Mouse (Mus musculus): ENCODE measurements around the gene Setd3. TPM values are rescaled to one million over a fixed set of nuclear protein-coding genes. Genes with fewer than 3 reads are reported as not detected.

Gene Setd3
- total RNA-seq (2018; cell fraction: chromatin; rRNA removed), result 100 to 1,000 TPM in 18 of 26 experiments, 10 to 100 TPM in 8; 43.2 to 154 (median 112) TPM
- 100 to 1,000 TPM in 2 of 26 experiments, 10 to 100 TPM in 24; 76.2 to 107 (median 87.0) TPM for total RNA-seq (2018; cell fraction: cytosol; rRNA removed)
- 100 to 1,000 TPM in 13 of 26 experiments, 10 to 100 TPM in 13; 52.0 to 164 (median 98.2) TPM for total RNA-seq (2018; cell fraction: nucleus; rRNA removed)
- 75.0 to 121 TPM (median 84.4 TPM) in 3 replicates for polyA plus RNA-seq (2018)

GRCm38 (mm10) chr12:108179246-108179320 lies at the start of gene Setd3:
Setd3 (minus strand) TSS chr12:108179314.
- H3K36me3 ChIP-seq (ENCODE audit: inconsistent target), result 0 out of 2 replicates have a peak, but pooled peaks cover 6% of the 10 kb centered on the region
- H3K79me2 ChIP-seq (ENCODE audit: inconsistent target), result peaks cover 89% of the 10 kb centered on the region
- H3K27ac ChIP-seq, result peak within 1 kb of the TSS; percentile 71
- peak within 1 kb of the TSS; percentile 100 for H3K4me3 ChIP-seq (ENCODE audit: inconsistent target)
- WGBS (ENCODE audit: missing documents), result 0% methylated on average over 4 of the region's 9 CpGs

- no peaks in the 10 kb centered on the region for H3K36me3 ChIP-seq (ENCODE audit: inconsistent target)
- H3K27ac ChIP-seq, result no peak overlapping the region
- no peak overlapping the region for H3K4me3 ChIP-seq (ENCODE audit: inconsistent target)
- no peaks in the 10 kb centered on the region for H3K79me2 ChIP-seq (ENCODE audit: inconsistent target)
- WGBS (ENCODE audit: missing documents), result 87% methylated on average over 16 of the region's 16 CpGs
Measured at GRCm38 (mm10) chr12:108227527-108227926, 48.4 kb upstream of the Setd3 start.

GRCm38 (mm10) chr12:108226941-108227340 lies 47.8 kb upstream of the Setd3 start:
- Histone ChIP-seq H3K4me3 (ENCODE audit: inconsistent target) (no peak overlapping the region), H3K27ac (no peak overlapping the region), H3K79me2 (ENCODE audit: inconsistent target) (no peaks in the 10 kb centered on the region), H3K36me3 (ENCODE audit: inconsistent target) (no peaks in the 10 kb centered on the region)
- 85% methylated on average over 12 of the region's 12 CpGs for WGBS (ENCODE audit: missing documents)

- WGBS (ENCODE audit: missing documents), result 96% methylated on average over 13 of the region's 13 CpGs
Measured at GRCm38 (mm10) chr12:108226216-108226615, 47.1 kb upstream of the Setd3 start.

DNA sequence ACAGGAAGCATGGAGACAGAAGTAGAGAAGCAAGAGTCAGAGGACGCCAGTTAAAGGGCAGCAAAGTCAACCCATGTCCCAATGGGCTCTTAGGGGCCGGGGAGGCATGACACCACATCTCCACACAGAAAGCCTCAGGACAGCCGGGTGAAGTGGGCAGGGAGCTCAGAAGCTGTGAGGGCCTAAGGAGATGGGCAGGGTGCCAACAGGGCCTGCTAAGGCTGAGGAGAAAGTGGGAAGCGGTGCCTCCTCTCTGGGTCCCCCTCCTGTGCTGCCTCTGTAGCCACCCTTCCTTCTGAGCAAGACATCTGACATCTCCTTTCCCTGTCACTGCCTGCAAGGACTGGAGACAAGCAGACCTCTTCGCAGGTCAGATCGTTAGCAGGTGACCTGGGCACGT lies 46.7 kb upstream of the Setd3 start:
- no peaks in the 10 kb centered on the region for H3K79me2 ChIP-seq (ENCODE audit: inconsistent target)
- no peaks in the 10 kb centered on the region for H3K36me3 ChIP-seq (ENCODE audit: inconsistent target)
- WGBS (ENCODE audit: missing documents), result 71% methylated on average over 7 of the region's 7 CpGs
- H3K27ac ChIP-seq, result no peak overlapping the region
- H3K4me3 ChIP-seq (ENCODE audit: inconsistent target), result no peak overlapping the region

More at GRCm38 (mm10) chr12:108226216-108226615, 47.1 kb upstream of the Setd3 start:
- Histone ChIP-seq H3K79me2 (ENCODE audit: inconsistent target) (no peaks in the 10 kb centered on the region), H3K27ac (no peak overlapping the region), H3K36me3 (ENCODE audit: inconsistent target) (no peaks in the 10 kb centered on the region), H3K4me3 (ENCODE audit: inconsistent target) (no peak overlapping the region)

DNA sequence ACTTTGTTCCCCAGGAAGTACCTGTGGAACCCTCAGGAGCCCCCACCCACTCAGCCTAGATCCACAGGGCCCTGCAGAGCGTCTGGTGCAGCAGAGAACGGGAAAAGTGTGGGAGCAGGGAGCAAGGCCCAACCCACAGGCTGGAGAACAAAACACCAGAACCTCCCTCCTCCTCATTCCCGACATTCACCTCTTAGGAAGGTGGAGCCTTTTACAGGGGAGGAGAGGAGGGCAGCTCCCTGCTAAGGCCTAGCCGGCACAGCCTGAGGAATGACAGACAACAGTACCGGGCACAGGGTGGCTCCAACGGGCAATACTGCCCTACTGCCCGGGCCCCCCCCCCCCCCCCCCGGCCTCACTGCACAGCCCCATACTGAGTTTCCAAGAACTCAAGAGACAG lies 44.2 kb upstream of the Setd3 start:
- 88% methylated on average over 7 of the region's 8 CpGs for WGBS (ENCODE audit: missing documents)
- Histone ChIP-seq H3K4me3 (ENCODE audit: inconsistent target) (no peak overlapping the region), H3K27ac (no peak overlapping the region), H3K79me2 (ENCODE audit: inconsistent target) (no peaks in the 10 kb centered on the region), H3K36me3 (ENCODE audit: inconsistent target) (no peaks in the 10 kb centered on the region)

DNA sequence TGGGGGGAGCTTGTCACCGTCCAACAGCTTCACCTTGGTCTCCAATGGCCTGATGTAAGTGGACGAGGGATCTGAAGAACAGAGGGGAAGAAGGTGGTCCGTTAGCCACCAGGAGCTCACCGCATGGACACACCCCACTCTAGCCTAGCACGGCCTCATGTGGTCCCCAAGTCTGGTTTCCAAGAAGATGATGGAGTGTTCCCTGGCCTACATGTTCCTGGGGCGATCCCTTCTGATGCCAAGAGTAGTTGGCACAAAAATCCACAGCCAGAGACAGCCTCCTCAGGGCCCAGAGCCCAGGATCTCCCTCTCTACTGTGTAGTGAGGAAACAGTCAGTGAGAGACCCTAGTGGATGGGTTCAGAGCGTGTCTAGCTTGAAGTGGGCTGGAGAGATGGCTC lies 42.6 kb upstream of the Setd3 start:
- Histone ChIP-seq H3K79me2 (ENCODE audit: inconsistent target) (no peaks in the 10 kb centered on the region), H3K4me3 (ENCODE audit: inconsistent target) (no peak overlapping the region), H3K27ac (no peak overlapping the region), H3K36me3 (ENCODE audit: inconsistent target) (no peaks in the 10 kb centered on the region)
- 94% methylated on average over 7 of the region's 7 CpGs for WGBS (ENCODE audit: missing documents)

DNA sequence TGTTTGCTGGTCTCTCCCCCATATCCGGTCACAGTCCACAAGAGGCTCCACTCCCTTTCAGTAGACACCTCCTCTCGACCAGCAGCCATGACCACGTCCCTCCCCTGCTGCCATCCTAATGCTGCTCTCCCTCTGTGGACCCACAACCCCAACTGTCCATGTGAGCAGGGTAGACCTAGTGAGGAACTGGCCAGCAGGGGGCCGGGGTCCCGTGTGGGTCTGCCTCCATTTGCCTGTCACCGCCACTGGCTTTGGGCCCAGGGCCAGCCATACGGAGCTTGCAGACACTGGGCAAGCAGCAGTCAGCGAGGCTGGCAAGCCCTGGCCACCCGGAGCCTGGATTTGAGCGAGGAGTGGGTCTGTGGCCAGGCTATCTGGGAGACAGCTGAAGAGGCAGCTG lies 42.1 kb upstream of the Setd3 start:
- WGBS (ENCODE audit: missing documents), result 68% methylated on average over 10 of the region's 10 CpGs
- Histone ChIP-seq H3K4me3 (ENCODE audit: inconsistent target) (no peak overlapping the region), H3K36me3 (ENCODE audit: inconsistent target) (no peaks in the 10 kb centered on the region), H3K79me2 (ENCODE audit: inconsistent target) (no peaks in the 10 kb centered on the region), H3K27ac (no peak overlapping the region)

DNA sequence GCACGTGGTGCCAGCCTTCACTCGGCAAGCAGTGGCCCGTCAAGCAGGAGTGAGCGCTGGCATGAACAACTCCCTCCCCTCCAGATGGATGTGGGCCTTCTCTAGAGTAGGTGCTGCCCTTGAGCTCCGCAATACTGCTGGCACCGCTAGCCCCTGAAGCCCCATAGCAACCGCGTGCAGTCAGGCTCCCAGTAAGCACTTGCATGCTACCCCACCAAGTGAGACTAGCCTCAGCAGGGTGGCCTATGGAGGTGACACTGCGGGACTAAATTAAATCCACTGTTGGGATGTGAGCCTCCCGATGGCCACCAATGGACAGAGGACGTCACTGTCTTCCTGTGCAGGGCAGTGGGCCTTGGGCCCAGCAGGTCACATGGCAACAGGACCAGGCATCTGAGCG lies 41.5 kb upstream of the Setd3 start:
- Histone ChIP-seq H3K4me3 (ENCODE audit: inconsistent target) (no peak overlapping the region), H3K79me2 (ENCODE audit: inconsistent target) (no peaks in the 10 kb centered on the region), H3K36me3 (ENCODE audit: inconsistent target) (no peaks in the 10 kb centered on the region), H3K27ac (no peak overlapping the region)
- WGBS (ENCODE audit: missing documents), result 91% methylated on average over 12 of the region's 12 CpGs

DNA sequence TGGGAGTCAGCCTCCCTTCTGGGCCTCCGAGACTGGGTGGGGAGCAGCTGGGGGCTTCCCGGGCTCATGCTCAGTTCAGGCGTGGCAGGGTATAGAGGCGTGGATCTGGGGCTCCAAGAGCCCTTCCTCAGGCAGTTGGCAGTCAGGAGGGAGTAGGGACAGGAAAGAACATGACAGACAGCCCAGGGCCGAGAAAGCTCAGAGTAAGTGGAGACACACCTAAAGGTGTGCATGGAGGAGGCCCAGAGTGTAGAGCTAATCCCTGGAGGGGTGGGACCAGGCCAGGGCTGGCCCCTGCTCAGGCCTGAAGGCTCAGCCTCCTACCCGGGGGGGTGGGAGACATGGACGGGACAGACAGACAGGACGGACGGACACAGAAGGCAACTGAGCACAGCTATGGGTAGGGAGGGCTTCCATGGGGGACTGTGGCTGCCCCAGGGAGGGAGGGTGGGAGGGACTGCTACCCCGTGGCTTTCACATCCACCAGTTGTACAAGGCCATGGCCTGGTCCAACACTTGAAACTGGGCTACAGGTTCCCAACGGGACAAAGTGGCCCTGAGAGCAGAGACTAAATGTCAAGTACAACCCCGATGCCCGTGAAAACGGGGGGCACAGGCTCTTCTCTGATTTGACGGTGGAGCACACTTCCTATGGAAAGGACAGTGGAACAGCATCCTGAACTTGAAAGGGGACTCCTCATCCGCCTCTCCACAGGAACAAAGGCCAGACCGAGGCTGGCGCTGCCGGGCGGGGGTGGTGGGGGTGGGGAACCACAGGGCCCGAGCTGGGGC lies 40.9 kb upstream of the Setd3 start:
- Histone ChIP-seq H3K79me2 (ENCODE audit: inconsistent target) (no peaks in the 10 kb centered on the region), H3K27ac (no peak overlapping the region), H3K4me3 (ENCODE audit: inconsistent target) (no peak overlapping the region), H3K36me3 (ENCODE audit: inconsistent target) (no peaks in the 10 kb centered on the region)
- WGBS (ENCODE audit: missing documents), result 93% methylated on average over 19 of the region's 21 CpGs

- 57% methylated on average over 11 of the region's 15 CpGs for WGBS (ENCODE audit: missing documents)
Measured at GRCm38 (mm10) chr12:108219163-108219562, 40.0 kb upstream of the Setd3 start.

GRCm38 (mm10) chr12:108217572-108217971 lies 38.5 kb upstream of the Setd3 start:
- WGBS (ENCODE audit: missing documents), result 65% methylated on average over 5 of the region's 5 CpGs
- Histone ChIP-seq H3K4me3 (ENCODE audit: inconsistent target) (no peak overlapping the region), H3K79me2 (ENCODE audit: inconsistent target) (no peaks in the 10 kb centered on the region), H3K27ac (no peak overlapping the region), H3K36me3 (ENCODE audit: inconsistent target) (no peaks in the 10 kb centered on the region)

More at GRCm38 (mm10) chr12:108219163-108219562, 40.0 kb upstream of the Setd3 start:
- Histone ChIP-seq H3K4me3 (ENCODE audit: inconsistent target) (no peak overlapping the region), H3K36me3 (ENCODE audit: inconsistent target) (no peaks in the 10 kb centered on the region), H3K27ac (no peak overlapping the region), H3K79me2 (ENCODE audit: inconsistent target) (no peaks in the 10 kb centered on the region)

GRCm38 (mm10) chr12:108216611-108217370 lies 37.7 kb upstream of the Setd3 start:
- Histone ChIP-seq H3K27ac (no peak overlapping the region), H3K4me3 (ENCODE audit: inconsistent target) (no peak overlapping the region), H3K79me2 (ENCODE audit: inconsistent target) (no peaks in the 10 kb centered on the region), H3K36me3 (ENCODE audit: inconsistent target) (no peaks in the 10 kb centered on the region)
- 84% methylated on average over 11 of the region's 11 CpGs for WGBS (ENCODE audit: missing documents)

GRCm38 (mm10) chr12:108215090-108215489 lies 36.0 kb upstream of the Setd3 start:
- Histone ChIP-seq H3K36me3 (ENCODE audit: inconsistent target) (no peaks in the 10 kb centered on the region), H3K79me2 (ENCODE audit: inconsistent target) (no peaks in the 10 kb centered on the region), H3K4me3 (ENCODE audit: inconsistent target) (no peak overlapping the region), H3K27ac (no peak overlapping the region)
- 93% methylated on average over 8 of the region's 8 CpGs for WGBS (ENCODE audit: missing documents)
